Mouse (Mus musculus): ENCODE results near the gene Iscu. TPM values are rescaled to one million over a fixed set of nuclear protein-coding genes. Genes with fewer than 3 reads are reported as not detected.

Iscu gene
- polyA plus RNA-seq, 1 experiment from 2014 or later, result 117 TPM

DNA sequence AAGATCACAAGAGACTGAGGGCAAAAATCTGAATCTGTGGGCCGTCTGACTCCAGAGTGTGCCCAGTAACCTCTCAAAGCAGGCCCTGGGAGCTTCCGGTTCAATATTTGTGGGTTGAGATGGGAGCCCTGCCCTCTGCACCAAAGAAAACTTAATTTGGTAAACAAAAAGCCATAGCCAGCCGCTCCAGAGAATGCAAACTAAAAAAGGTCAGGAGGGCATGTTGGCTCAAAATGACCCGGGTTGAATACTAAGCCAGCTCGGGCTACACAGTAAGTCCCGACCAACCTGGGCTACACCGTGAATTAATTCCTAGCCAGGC, 37.6 kb upstream of the Iscu start:
- Histone ChIP-seq H3K4me3 (peak overlapping the region; percentile 68), H3K4me1 (peaks cover 24% of the 10 kb centered on the region), H3K9me3 (no peaks in the 10 kb centered on the region), H3K36me3 (peaks cover 19% of the 10 kb centered on the region), H3K9ac (replicated peaks) (peak overlapping the region; percentile 72), H3K27ac (replicated peaks) (peak overlapping the region; percentile 96), H3K4me2 (replicated peaks) (peak overlapping the region; percentile 89), H3K27me3 (0 out of 2 replicates have a peak, but pooled peaks cover 3% of the 10 kb centered on the region)
- 18% methylated on average over 7 of the region's 7 CpGs for WGBS
- peak; percentile 57; the same call in 1 of the 2 replicates for ATAC-seq (ENCODE audit: low FRiP score, low read depth)

DNA sequence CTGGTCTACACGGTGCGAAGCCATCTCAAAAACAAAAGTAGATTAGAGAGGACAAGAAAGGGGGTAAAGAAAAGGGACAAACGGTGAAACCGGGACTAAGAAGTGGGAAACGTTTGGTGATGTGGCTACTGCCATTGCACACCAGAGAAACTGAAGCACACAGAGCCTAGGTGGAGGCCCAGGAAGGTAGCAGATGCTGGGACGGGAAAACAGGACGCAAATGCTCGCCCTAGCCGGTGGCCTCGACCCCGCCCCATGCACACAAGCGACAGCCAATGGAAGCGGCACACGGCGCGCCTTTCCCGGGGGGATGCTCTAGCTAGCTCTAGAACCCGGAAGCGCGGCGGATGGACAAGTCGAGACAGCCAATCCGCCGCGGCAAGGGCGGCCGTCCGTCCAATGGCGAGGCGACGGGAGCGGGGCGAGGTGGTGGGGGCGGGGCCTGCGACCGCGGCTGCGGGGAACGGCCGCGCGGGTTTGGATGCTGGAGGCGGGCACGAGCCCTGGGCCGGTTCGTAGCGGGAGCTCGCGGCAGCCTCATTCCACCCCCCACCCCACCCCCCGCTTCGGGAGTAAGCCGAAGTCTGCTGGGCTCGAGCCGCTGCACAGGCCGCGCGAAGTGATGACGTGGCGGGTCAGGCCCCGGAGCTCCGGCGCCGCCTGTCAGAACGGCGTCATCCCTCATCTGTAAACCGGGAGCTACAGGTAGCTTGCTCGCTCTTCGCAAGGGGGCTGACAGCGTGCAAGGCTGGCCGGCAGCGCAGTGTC, 37.0 kb upstream of the Iscu start, which contains the start of gene Ficd:
Gene Ficd (plus strand): TSS at position 459 of the 768 bp plus-strand sequence.
- Histone ChIP-seq H3K4me1 (peaks cover 19% of the 10 kb centered on the region), H3K4me2 (replicated peaks) (peak within 1 kb of the TSS; percentile 89), H3K9me3 (no peaks in the 10 kb centered on the region), H3K27me3 (no peaks in the 10 kb centered on the region), H3K9ac (replicated peaks) (peak within 1 kb of the TSS; percentile 72), H3K27ac (replicated peaks) (peak within 1 kb of the TSS; percentile 96), H3K4me3 (peak within 1 kb of the TSS; percentile 68), H3K36me3 (peaks cover 25% of the 10 kb centered on the region)
- WGBS, result 1% methylated on average over 71 of the region's 71 CpGs
- peak; percentile 97 for ATAC-seq (ENCODE audit: low FRiP score, low read depth)

DNA sequence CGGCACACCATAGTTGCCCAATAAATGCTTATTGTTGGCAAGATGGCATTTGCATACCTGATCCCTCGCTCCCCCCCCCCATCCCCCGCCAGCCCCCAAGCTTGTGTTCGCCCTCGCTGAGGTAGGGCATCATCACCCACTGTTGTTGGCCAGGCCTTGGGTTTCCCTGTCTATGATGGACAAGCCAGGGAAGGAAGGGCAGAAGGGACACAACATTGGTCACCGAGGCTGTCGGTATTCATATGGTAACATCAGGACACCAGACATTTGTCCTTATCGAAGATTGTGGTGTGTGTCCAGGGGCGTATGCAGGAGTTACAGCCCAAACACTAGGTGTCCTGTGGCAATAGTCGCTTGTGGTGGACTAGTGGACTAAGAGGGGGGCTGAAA, 36.4 kb upstream of the Iscu start:
- peak overlapping the region; percentile 68 for H3K4me3 ChIP-seq
- no peaks in the 10 kb centered on the region for H3K27me3 ChIP-seq
- no peaks in the 10 kb centered on the region for H3K9me3 ChIP-seq
- H3K9ac ChIP-seq (replicated peaks), result peak overlapping the region; percentile 72
- peaks cover 14% of the 10 kb centered on the region for H3K4me1 ChIP-seq
- H3K36me3 ChIP-seq, result peaks cover 30% of the 10 kb centered on the region
- peak overlapping the region; percentile 96 for H3K27ac ChIP-seq (replicated peaks)
- WGBS, result 4% methylated on average over 10 of the region's 10 CpGs
- ATAC-seq (ENCODE audit: low FRiP score, low read depth), result peak; percentile 32
- H3K4me2 ChIP-seq (replicated peaks), result peak overlapping the region; percentile 89

DNA sequence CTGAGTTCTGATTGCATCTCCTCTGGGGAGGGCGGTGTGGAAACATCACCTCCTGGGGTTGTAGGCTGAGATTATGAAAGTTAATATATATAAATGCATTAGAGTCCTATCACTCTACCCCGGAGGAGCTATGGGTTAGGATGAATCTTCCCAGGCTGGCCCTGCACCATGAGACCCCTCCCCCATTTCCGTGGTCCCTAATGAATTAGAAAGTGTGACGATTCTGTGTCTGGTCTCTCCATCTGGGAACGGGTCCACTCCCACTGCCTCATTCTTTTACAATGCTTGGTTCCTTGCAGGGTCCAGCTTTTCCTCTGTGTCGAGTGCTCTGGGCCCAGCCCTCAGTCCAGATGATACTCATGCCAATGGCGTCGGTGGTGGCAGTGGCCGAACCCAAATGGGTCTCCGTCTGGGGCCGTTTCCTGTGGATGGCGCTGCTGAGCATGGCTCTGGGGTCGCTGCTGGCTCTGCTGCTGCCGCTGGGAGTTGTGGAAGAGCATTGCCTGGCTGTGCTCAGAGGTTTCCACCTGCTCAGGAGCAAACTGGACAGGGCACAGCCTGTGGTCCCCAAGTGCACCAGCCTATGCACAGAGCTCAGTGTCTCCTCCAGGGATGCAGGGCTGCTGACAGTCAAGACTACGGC, 35.9 kb upstream of the Iscu start:
- no peaks in the 10 kb centered on the region for H3K27me3 ChIP-seq
- no peaks in the 10 kb centered on the region for H3K9me3 ChIP-seq
- H3K4me2 ChIP-seq (replicated peaks), result peak overlapping the region; percentile 89
- H3K4me3 ChIP-seq, result peak overlapping the region; percentile 68
- peaks cover 36% of the 10 kb centered on the region for H3K36me3 ChIP-seq
- H3K9ac ChIP-seq (replicated peaks), result peak overlapping the region; percentile 72
- WGBS, result 39% methylated on average over 15 of the region's 15 CpGs
- H3K27ac ChIP-seq (replicated peaks), result peak overlapping the region; percentile 96; the same call in 1 of the 2 replicates
- no peak for ATAC-seq (ENCODE audit: low FRiP score, low read depth)
- H3K4me1 ChIP-seq, result peaks cover 14% of the 10 kb centered on the region

DNA sequence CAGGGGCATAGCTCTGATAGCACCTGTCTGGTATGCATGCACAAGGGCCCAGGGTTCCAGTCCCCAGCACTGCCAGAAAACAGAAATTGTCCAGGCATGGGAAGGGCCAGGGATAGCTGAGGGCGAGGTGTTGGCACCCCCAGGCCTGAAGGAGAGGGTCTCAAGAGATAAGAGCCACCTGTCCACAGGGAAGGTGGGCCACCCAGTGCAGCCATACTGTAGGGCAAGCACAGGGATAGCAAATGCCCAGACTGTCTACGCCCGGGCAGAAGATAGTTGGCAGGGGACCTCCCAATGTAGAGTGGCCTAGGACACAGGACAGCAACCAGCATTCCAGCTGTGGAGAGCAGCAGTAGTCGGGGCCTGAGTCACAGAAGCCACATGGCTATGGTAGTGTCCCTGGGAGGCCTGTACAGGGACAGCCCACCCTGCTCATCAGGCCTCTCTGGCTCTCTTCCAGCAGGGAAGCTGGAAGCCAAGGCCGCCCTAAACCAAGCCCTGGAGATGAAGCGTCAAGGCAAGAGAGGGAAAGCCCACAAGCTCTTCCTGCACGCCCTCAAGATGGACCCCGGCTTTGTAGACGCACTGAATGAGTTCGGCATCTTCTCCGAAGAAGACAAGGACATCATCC, 34.8 kb upstream of the Iscu start:
- H3K27ac ChIP-seq (replicated peaks), result no peak overlapping the region
- no peak overlapping the region for H3K4me3 ChIP-seq
- H3K27me3 ChIP-seq, result no peaks in the 10 kb centered on the region
- H3K4me2 ChIP-seq (replicated peaks), result no peak overlapping the region
- ATAC-seq (ENCODE audit: low FRiP score, low read depth), result no peak
- peaks cover 14% of the 10 kb centered on the region for H3K4me1 ChIP-seq
- H3K36me3 ChIP-seq, result peaks cover 46% of the 10 kb centered on the region
- H3K9ac ChIP-seq (replicated peaks), result no peak overlapping the region
- WGBS, result 92% methylated on average over 11 of the region's 11 CpGs
- H3K9me3 ChIP-seq, result no peaks in the 10 kb centered on the region

DNA sequence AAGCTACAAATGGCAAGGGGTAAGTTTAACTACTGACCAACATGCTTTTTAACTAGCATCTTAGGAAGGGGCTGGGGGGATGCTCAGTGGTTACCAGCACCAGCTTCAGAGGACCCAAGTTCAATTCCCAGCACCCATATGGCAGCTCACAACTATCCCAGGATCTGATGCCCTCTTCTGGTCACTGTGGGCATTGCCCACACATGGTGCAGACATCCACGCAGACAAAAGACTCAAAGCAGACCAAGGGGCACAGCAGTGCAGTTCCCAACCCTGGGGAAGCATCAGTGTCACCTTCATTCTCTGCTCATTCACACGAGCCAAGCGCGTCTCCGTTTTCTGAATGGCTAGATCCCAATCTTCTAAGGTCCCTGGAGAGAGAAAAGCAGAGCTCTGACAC, 24.9 kb upstream of the Iscu start:
- Histone ChIP-seq H3K4me2 (replicated peaks) (no peak overlapping the region), H3K4me3 (no peak overlapping the region), H3K9me3 (no peaks in the 10 kb centered on the region), H3K9ac (replicated peaks) (no peak overlapping the region), H3K27ac (replicated peaks) (no peak overlapping the region), H3K27me3 (no peaks in the 10 kb centered on the region), H3K4me1 (no peaks in the 10 kb centered on the region), H3K36me3 (peaks cover 99% of the 10 kb centered on the region)
- 90% methylated on average over 5 of the region's 5 CpGs for WGBS
- no peak for ATAC-seq (ENCODE audit: low FRiP score, low read depth)

DNA sequence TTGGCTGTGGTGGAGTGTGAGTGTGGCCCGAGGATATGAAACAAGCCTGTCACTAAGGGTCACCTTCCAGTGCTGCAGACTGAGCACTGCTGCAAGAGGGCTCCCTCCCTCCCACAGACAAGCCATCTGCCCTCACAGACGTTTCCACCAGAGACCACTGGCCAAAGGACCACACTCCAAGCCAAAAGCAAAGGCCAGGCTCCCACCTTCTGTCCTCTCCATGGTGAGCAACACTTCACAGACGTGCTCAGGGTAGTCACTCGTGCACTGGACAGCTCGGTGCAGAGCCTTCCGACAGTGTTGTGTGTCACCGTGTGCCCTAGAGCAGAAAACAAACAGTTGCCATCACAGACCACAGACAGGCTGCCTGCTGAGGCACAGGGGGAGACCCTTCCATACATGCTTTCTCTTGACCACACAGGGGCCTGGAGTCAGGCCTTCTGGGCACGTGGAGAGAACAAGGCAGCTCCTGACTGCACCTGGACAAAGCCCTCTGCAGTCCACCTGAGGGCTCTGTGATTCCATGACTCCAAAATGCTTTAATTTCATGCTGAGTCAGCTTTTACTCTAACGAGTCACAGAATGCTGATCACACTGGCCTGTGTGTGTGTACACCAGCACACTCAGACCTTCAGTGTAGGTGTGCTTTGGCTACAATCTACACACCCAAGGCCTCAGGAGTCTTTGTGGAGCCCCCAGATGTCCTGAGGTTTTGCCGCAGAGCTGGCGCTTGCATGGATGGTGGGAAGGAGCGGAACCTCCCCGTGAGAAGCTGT, 23.8 kb upstream of the Iscu start:
- Histone ChIP-seq H3K4me1 (no peaks in the 10 kb centered on the region), H3K27me3 (no peaks in the 10 kb centered on the region), H3K9ac (replicated peaks) (no peak overlapping the region), H3K27ac (replicated peaks) (no peak overlapping the region), H3K4me3 (no peak overlapping the region), H3K9me3 (no peaks in the 10 kb centered on the region), H3K36me3 (peaks cover 99% of the 10 kb centered on the region), H3K4me2 (replicated peaks) (no peak overlapping the region)
- no peak for ATAC-seq (ENCODE audit: low FRiP score, low read depth)
- 94% methylated on average over 13 of the region's 13 CpGs for WGBS

DNA sequence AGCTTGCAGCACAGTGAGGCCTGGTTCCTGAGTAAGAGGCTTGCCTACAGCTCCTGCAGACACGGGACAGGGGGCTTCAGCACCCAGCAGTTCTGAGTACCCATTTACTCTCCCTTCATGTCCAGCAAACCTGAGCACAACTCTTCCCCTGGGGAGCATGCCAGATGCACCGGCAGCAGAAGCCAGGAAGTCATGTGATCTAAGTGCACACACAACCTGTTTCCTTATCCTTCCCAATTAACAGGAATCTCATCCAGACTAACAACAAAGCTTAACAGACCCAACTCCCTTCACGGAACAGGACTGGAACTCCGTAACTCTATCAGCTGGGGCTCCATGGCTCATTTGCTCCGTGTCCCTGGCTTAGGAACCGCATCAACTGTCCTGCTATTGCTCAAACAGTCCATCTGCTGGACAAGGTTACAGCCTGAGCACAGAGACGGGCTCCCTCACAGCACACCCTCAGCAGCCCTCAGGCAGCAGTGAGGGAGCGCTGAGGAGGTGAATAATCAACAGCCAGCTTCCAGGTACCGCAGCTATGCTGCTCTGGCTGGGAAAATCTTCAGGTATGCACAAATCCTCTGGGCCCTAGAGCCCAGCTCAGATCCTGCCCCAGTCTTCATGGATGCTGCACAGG, 20.9 kb upstream of the Iscu start:
- no peaks in the 10 kb centered on the region for H3K9me3 ChIP-seq
- H3K36me3 ChIP-seq, result peaks cover 99% of the 10 kb centered on the region
- no peak for ATAC-seq (ENCODE audit: low FRiP score, low read depth)
- no peak overlapping the region for H3K4me2 ChIP-seq (replicated peaks)
- no peak overlapping the region for H3K9ac ChIP-seq (replicated peaks)
- WGBS, result 95% methylated on average over 9 of the region's 9 CpGs
- no peaks in the 10 kb centered on the region for H3K27me3 ChIP-seq
- no peak overlapping the region for H3K4me3 ChIP-seq
- no peaks in the 10 kb centered on the region for H3K4me1 ChIP-seq
- H3K27ac ChIP-seq (replicated peaks), result no peak overlapping the region

DNA sequence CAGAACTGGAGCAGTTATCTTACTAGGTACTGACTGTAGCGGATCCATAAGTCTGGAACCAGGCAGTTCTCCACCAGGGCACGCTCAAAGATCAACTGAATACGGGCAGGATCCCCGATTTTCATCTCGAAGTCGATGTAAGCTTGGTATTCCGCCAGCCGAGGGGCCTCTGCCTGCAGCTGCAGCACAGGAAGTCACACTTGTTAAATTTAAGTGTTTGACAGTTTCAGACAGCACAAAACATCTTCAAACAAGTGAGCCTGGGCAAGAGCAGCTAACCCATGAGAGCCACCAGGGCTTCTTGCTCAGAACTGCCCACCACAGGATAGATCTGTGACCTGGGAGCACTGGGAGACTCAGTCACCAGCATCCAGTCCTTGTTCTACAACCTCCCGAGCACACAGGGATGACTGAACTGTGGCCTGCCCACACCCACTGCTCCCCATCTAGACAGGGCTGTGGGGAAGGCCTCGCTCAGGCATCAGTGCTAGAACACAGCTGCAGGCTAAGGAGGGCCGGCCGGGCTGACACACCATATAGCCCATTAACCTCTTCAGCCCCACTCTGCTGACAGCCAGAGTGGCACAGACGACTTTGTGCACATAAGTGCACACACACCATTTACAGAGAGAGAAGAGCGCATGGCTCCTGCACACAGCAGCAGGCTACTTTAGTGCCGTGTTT, 17.1 kb upstream of the Iscu start:
- Histone ChIP-seq H3K4me2 (replicated peaks) (no peak overlapping the region), H3K9me3 (no peaks in the 10 kb centered on the region), H3K4me1 (no peaks in the 10 kb centered on the region), H3K27ac (replicated peaks) (no peak overlapping the region), H3K27me3 (no peaks in the 10 kb centered on the region), H3K36me3 (peaks cover 98% of the 10 kb centered on the region), H3K9ac (replicated peaks) (no peak overlapping the region), H3K4me3 (no peak overlapping the region)
- 91% methylated on average over 15 of the region's 15 CpGs for WGBS
- ATAC-seq (ENCODE audit: low FRiP score, low read depth), result no peak

DNA sequence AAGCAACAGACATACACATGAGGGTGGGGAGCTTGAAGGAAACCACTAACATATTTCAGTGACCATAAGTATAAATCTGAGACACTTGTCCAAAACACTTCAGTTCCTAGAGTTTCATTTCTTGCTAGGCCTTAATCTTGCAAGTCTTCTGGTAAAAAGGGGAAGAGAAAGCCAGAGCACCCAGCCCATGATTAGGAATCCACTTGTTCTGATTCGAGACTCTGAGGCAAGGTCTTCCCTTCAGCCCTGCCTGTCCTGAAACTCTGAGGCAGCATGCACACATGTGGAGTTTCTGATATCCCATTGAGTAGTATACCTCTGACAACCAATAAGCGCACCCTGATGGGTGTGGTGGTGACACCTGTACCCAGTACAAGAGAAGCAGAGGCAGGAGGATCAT, 11.0 kb upstream of the Iscu start:
- Histone ChIP-seq H3K36me3 (peaks cover 88% of the 10 kb centered on the region), H3K9ac (replicated peaks) (no peak overlapping the region), H3K4me3 (no peak overlapping the region), H3K27ac (replicated peaks) (no peak overlapping the region), H3K9me3 (no peaks in the 10 kb centered on the region), H3K4me2 (replicated peaks) (no peak overlapping the region), H3K4me1 (no peaks in the 10 kb centered on the region), H3K27me3 (no peaks in the 10 kb centered on the region)
- 86% methylated on average over 2 of the region's 2 CpGs for WGBS
- ATAC-seq (ENCODE audit: low FRiP score, low read depth), result no peak

DNA sequence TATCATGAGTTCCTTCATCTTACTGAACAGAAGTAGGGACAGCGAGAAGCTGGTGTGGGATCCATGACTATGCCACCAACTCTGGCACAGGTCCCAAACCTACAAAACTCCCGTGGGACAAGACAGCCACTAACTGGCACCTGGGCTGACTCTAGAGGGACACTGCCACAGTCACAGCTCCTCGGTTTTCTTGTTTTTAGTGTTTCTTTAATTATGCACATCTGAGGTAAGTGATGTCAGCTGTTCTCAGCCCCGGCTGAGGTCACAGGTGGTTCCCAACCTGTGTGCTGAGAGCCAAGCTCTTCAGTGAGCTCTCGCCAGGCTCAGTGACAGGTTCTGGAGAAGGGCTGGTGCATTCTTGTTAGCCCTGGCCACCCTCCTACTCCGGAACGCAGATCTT, 8.1 kb upstream of the Iscu start:
- peaks cover 83% of the 10 kb centered on the region for H3K36me3 ChIP-seq
- H3K27me3 ChIP-seq, result no peaks in the 10 kb centered on the region
- whole genome bisulfite sequencing, result 93% methylated on average over 7 of the region's 7 CpGs
- H3K4me3 ChIP-seq, result no peak overlapping the region
- H3K9ac ChIP-seq (replicated peaks), result no peak overlapping the region
- H3K4me1 ChIP-seq, result peaks cover 5% of the 10 kb centered on the region
- no peaks in the 10 kb centered on the region for H3K9me3 ChIP-seq
- no peak overlapping the region for H3K27ac ChIP-seq (replicated peaks)
- no peak for ATAC-seq (ENCODE audit: low FRiP score, low read depth)
- H3K4me2 ChIP-seq (replicated peaks), result no peak overlapping the region

Measured in midbrain, embryonic 12.5 days (tissue).